Mouse (Mus musculus): ENCODE data around the gene Traf3ip1. TPM values are rescaled to one million over a fixed set of nuclear protein-coding genes. Genes with fewer than 3 reads are reported as not detected.

Traf3ip1 gene
- total and polyA plus RNA-seq, 3 experiments: 13.6 to 19.6 TPM; not detected in 1

DNA sequence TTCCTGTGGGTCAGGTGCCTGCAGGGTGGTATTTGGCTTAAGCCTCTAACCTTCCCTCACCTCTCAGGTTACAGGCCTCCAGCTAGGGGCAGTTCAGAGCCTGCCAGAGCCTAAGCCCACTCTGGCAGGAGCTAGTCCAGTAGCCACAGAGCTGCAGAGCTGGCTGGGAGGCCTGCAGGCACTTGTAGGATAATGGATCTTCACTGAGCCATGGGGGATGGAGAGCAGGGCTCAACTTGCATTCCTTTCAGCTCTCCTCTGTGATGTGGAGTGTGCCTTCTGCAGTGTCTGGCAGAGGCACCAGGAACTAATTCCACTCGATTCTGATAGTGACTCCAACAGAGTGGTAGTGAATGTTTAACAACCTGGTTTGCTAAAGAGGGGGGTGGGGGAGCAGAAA is 29.2 kb upstream of the Traf3ip1 start:
- H3K9ac ChIP-seq (ENCODE audit: control insufficient read depth, low read depth, low read length, poor library complexity, severe bottlenecking): no peak overlapping the region

DNA sequence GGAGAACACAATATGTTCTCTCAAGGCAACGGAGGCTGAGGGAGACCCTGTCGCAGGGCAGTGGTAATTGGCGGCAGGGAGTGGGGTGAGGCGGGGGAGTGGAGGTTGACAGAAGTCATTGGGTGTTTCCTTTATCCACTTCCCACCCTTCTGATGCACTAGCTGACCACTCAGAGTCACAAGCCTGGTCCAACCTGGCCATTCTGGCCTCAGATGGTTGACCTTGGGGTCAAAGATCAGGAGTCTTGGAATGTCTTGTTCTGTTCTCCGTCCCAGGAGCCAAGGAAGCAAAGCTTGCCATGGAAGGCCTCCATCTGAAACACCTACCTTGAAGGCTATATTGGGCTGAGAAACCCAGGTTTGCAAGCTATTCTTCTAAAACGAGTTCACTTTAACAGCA is 28.3 kb upstream of the Traf3ip1 start:
- H3K9me3 ChIP-seq (replicated peaks; ENCODE audit: insufficient read depth, low read length): no peaks in the 10 kb centered on the region
- DNase-seq (ENCODE audit: low read depth, low spot score): no peak
- 0 out of 4 replicates have a peak, but pooled peaks cover 0 to 2% of the 10 kb centered on the region in 2 experiments for H3K27me3 ChIP-seq (ENCODE audit: control insufficient read depth in 1 of 2, insufficient read depth in 2 of 2, low read length in 2 of 2)
- no peaks in the 10 kb centered on the region for H3K36me3 ChIP-seq (ENCODE audit: control insufficient read depth in 1 of 2, insufficient read depth in 2 of 2, low read length in 2 of 2)
- H3K4me3 ChIP-seq (ENCODE audit: control insufficient read depth in 1 of 2, insufficient read depth in 1 of 2, low read depth in 2 of 2, low read length in 2 of 2): no peak overlapping the region
- H3K4me1 ChIP-seq (ENCODE audit: control insufficient read depth in 1 of 2, insufficient read depth in 2 of 2, low read length in 2 of 2): peaks cover 0 to 3% of the 10 kb centered on the region in 2 experiments; a peak in 1 of 4 replicates
- TF ChIP-seq RAD21 (IDR thresholded peaks at IDR 0.05; ENCODE audit: low read depth, low read length) (no peak), CHD1 (IDR thresholded peaks at IDR 0.05; ENCODE audit: low read depth, low read length) (no peak), USF1 (IDR thresholded peaks at IDR 0.05; ENCODE audit: low read depth, low read length) (no peak), NELFE (IDR thresholded peaks at IDR 0.05; ENCODE audit: low read depth, low read length) (no peak), ZC3H11A (IDR thresholded peaks at IDR 0.05; ENCODE audit: low read depth, low read length) (no peak), USF2 (IDR thresholded peaks at IDR 0.05; ENCODE audit: borderline replicate concordance in 1 of 2, insufficient read depth in 1 of 2, low read depth in 1 of 2, low read length in 2 of 2) (no peak), SIN3A (IDR thresholded peaks at IDR 0.05; ENCODE audit: low read length) (no peak)
- H3K9ac ChIP-seq (ENCODE audit: control insufficient read depth, low read depth, low read length, poor library complexity, severe bottlenecking): no peak overlapping the region
- H3K27ac ChIP-seq (ENCODE audit: control insufficient read depth, low read depth, low read length): no peak overlapping the region
- no peaks in the 10 kb centered on the region for H3K79me2 ChIP-seq (ENCODE audit: control insufficient read depth, insufficient read depth, low read length, poor library complexity)

More for the DNA sequence above, 29.2 kb upstream of the Traf3ip1 start:
- no peak overlapping the region for H3K4me3 ChIP-seq (ENCODE audit: control insufficient read depth in 1 of 2, insufficient read depth in 1 of 2, low read depth in 2 of 2, low read length in 2 of 2)
- no peaks in the 10 kb centered on the region for H3K9me3 ChIP-seq (replicated peaks; ENCODE audit: insufficient read depth, low read length)
- H3K27me3 ChIP-seq (ENCODE audit: control insufficient read depth in 1 of 2, insufficient read depth in 2 of 2, low read length in 2 of 2): 0 out of 4 replicates have a peak, but pooled peaks cover 0 to 2% of the 10 kb centered on the region in 2 experiments
- H3K4me1 ChIP-seq (ENCODE audit: control insufficient read depth in 1 of 2, insufficient read depth in 2 of 2, low read length in 2 of 2): peaks cover 0 to 6% of the 10 kb centered on the region in 2 experiments; a peak in 2 of 4 replicates
- TF ChIP-seq MAZ (IDR thresholded peaks at IDR 0.05; ENCODE audit: low read depth, low read length) (no peak), RCOR1 (IDR thresholded peaks at IDR 0.05; ENCODE audit: low read depth, low read length) (no peak), ZNF384 (IDR thresholded peaks at IDR 0.05; ENCODE audit: low read depth, low read length) (no peak), ZKSCAN1 (IDR thresholded peaks at IDR 0.05; ENCODE audit: low read depth, low read length) (no peak), CHD1 (IDR thresholded peaks at IDR 0.05; ENCODE audit: low read depth, low read length) (no peak), USF1 (IDR thresholded peaks at IDR 0.05; ENCODE audit: low read depth, low read length) (no peak), E2F4 (IDR thresholded peaks at IDR 0.05; ENCODE audit: borderline replicate concordance, low read depth, low read length) (no peak), UBTF (IDR thresholded peaks at IDR 0.05; ENCODE audit: borderline replicate concordance, insufficient read depth, low read depth, low read length) (no peak), MEF2A (IDR thresholded peaks at IDR 0.05; ENCODE audit: extremely low read depth, insufficient replicate concordance, low read depth, low read length, poor library complexity, severe bottlenecking) (no peak), MAFK (IDR thresholded peaks at IDR 0.05; ENCODE audit: borderline replicate concordance, low read depth, low read length) (no peak), MXI1 (IDR thresholded peaks at IDR 0.05; ENCODE audit: low read depth, low read length) (no peak), GATA1 (IDR thresholded peaks at IDR 0.05; ENCODE audit: low read depth, low read length) (no peak), MAX (IDR thresholded peaks at IDR 0.05; ENCODE audit: low read length) (no peak), BHLHE40 (IDR thresholded peaks at IDR 0.05; ENCODE audit: borderline replicate concordance, low read depth, low read length) (no peak), POLR2AphosphoS2 (IDR thresholded peaks at IDR 0.05; ENCODE audit: low read length) (no peak), ZC3H11A (IDR thresholded peaks at IDR 0.05; ENCODE audit: low read depth, low read length) (no peak)
- no peaks in the 10 kb centered on the region for H3K79me2 ChIP-seq (ENCODE audit: control insufficient read depth, insufficient read depth, low read length, poor library complexity)
- DNase-seq (ENCODE audit: low read depth, low spot score): no peak
- H3K27ac ChIP-seq (ENCODE audit: control insufficient read depth, low read depth, low read length): no peak overlapping the region
- H3K36me3 ChIP-seq (ENCODE audit: control insufficient read depth in 1 of 2, insufficient read depth in 2 of 2, low read length in 2 of 2): no peaks in the 10 kb centered on the region; a peak in 1 of 4 replicates

All from MEL (cell line).